Mouse (Mus musculus) heart, embryonic 16.5 days (tissue): ENCODE results near the gene Pih1d1. TPM values are rescaled to one million over a fixed set of nuclear protein-coding genes. Genes with fewer than 3 reads are reported as not detected.

Experiments used
- ATAC-seq: fragments of 200-750 bp; cut with Nextera tagmentation; replicated peaks from 2 replicates; pipeline ENCODE4 v1.8.0; 2017; ENCODE audit warnings: moderate number of reproducible peaks; ENCODE audit not compliant: insufficient read depth, low FRiP score; ENCODE audit errors: extremely low read depth
- H3K27ac ChIP-seq: fragments of 300-500 bp; sonication (generic); 2 replicates; pipeline ENCODE4 v1.5.1; 2014; ENCODE audit warnings: mild to moderate bottlenecking, low read length, control low read depth, moderate library complexity
- H3K27me3 ChIP-seq: fragments of 300-500 bp; sonication (generic); 2 replicates; pipeline ENCODE4 v1.6.1; 2014; ENCODE audit warnings: low read length, mixed read lengths; ENCODE audit not compliant: control insufficient read depth, insufficient read depth
- H3K36me3 ChIP-seq: fragments of 300-500 bp; sonication (generic); 2 replicates; pipeline ENCODE4 v1.6.1; 2014; ENCODE audit not compliant: control insufficient read depth, insufficient read depth
- H3K4me1 ChIP-seq: fragments of 300-500 bp; sonication (generic); 2 replicates; pipeline ENCODE4 v1.6.1; 2014; ENCODE audit warnings: low read length, mixed read lengths; ENCODE audit not compliant: control insufficient read depth, insufficient read depth
- H3K4me2 ChIP-seq: fragments of 300-500 bp; sonication (generic); 2 replicates; pipeline ENCODE4 v1.6.1; 2014; ENCODE audit warnings: low read depth, mild to moderate bottlenecking, control low read depth, low read length
- H3K4me3 ChIP-seq: fragments of 300-500 bp; sonication (generic); 2 replicates; pipeline ENCODE4 v1.5.1; 2014; ENCODE audit warnings: mild to moderate bottlenecking, control low read depth, low read length
- H3K9ac ChIP-seq: fragments of 300-500 bp; sonication (generic); 2 replicates; pipeline ENCODE4 v1.6.1; 2014; ENCODE audit warnings: low read length, control low read depth
- H3K9me3 ChIP-seq: fragments of 300-500 bp; sonication (generic); replicated peaks from 2 replicates; pipeline ENCODE4 v1.6.1; 2016; ENCODE audit warnings: low read length; ENCODE audit not compliant: control insufficient read depth
- WGBS: fragments of 180-500 bp; shearing (Covaris S2); extraction: QIAGEN DNeasy Blood & Tissue Kit; methylation state at CpG from one replicate; pipeline ENCODE4 v1.1.7; 2014; 5-methylcytosine and 5-hydroxymethylcytosine counted together
- polyA plus RNA-seq: library from polyadenylated mRNA; unstranded; fragments of >200 nt; fragmentation: Nextera tagmentation; extraction: Ambion mirVana; gene quantifications from 2 replicates; pipeline ENCODE4 v1.2.1, GENCODE M21; 2015

Gene Pih1d1
- polyA plus RNA-seq, 1 experiment from 2014 or later: 76.8 TPM

GRCm38 (mm10) chr7:45117566-45117965, 36.5 kb upstream of the Pih1d1 start:
- Histone ChIP-seq H3K9me3 (no peaks in the 10 kb centered on the region), H3K27me3 (no peaks in the 10 kb centered on the region), H3K9ac (no peak overlapping the region), H3K27ac (no peak overlapping the region), H3K4me3 (no peak overlapping the region), H3K4me1 (peaks cover 15% of the 10 kb centered on the region), H3K4me2 (no peak overlapping the region), H3K36me3 (peaks cover 22% of the 10 kb centered on the region)
- no peak for ATAC-seq
- 77% methylated on average over 8 of the region's 8 CpGs for WGBS

- H3K27me3 ChIP-seq: no peaks in the 10 kb centered on the region
- H3K4me2 ChIP-seq: no peak overlapping the region
- peaks cover 23% of the 10 kb centered on the region for H3K4me1 ChIP-seq
- no peak overlapping the region for H3K4me3 ChIP-seq
- H3K9me3 ChIP-seq: no peaks in the 10 kb centered on the region
- no peak overlapping the region for H3K27ac ChIP-seq
- H3K9ac ChIP-seq: no peak overlapping the region
- WGBS: 87% methylated on average over 6 of the region's 6 CpGs
- peaks cover 29% of the 10 kb centered on the region for H3K36me3 ChIP-seq
- no peak for ATAC-seq
These were observed 35.8 kb upstream of the Pih1d1 start for GRCm38 (mm10) chr7:45118336-45118735.

- Histone ChIP-seq H3K4me3 (no peak overlapping the region), H3K9ac (no peak overlapping the region), H3K9me3 (no peaks in the 10 kb centered on the region), H3K27ac (no peak overlapping the region), H3K27me3 (no peaks in the 10 kb centered on the region), H3K36me3 (peaks cover 30% of the 10 kb centered on the region), H3K4me1 (peaks cover 28% of the 10 kb centered on the region), H3K4me2 (no peak overlapping the region)
- ATAC-seq: no peak
- WGBS: 79% methylated on average over 5 of the region's 5 CpGs
These were observed 34.1 kb upstream of the Pih1d1 start for GRCm38 (mm10) chr7:45119780-45120709.

GRCm38 (mm10) chr7:45121404-45121803, 32.7 kb upstream of the Pih1d1 start:
- Histone ChIP-seq H3K4me2 (peak overlapping the region; percentile 35; the same call in 1 of the 2 replicates), H3K9me3 (no peaks in the 10 kb centered on the region), H3K4me1 (peaks cover 33% of the 10 kb centered on the region), H3K27ac (peak overlapping the region; percentile 56), H3K36me3 (peaks cover 44% of the 10 kb centered on the region), H3K4me3 (peak overlapping the region; percentile 19; the same call in 1 of the 2 replicates), H3K9ac (peak overlapping the region; percentile 51; the same call in 1 of the 2 replicates), H3K27me3 (no peaks in the 10 kb centered on the region)
- ATAC-seq: no peak
- 51% methylated on average over 8 of the region's 8 CpGs for WGBS

GRCm38 (mm10) chr7:45121966-45122365, 32.1 kb upstream of the Pih1d1 start:
- no peaks in the 10 kb centered on the region for H3K9me3 ChIP-seq
- peak overlapping the region; percentile 46 for H3K27ac ChIP-seq
- H3K4me2 ChIP-seq: peak overlapping the region; percentile 35; the same call in 1 of the 2 replicates
- H3K4me3 ChIP-seq: peak overlapping the region; percentile 19; the same call in 1 of the 2 replicates
- H3K4me1 ChIP-seq: peaks cover 38% of the 10 kb centered on the region
- H3K9ac ChIP-seq: peak overlapping the region; percentile 51
- no peak for ATAC-seq
- peaks cover 49% of the 10 kb centered on the region for H3K36me3 ChIP-seq
- H3K27me3 ChIP-seq: no peaks in the 10 kb centered on the region

GRCm38 (mm10) chr7:45122561-45123185, 31.4 kb upstream of the Pih1d1 start:
- Histone ChIP-seq H3K4me1 (peaks cover 44% of the 10 kb centered on the region), H3K9me3 (no peaks in the 10 kb centered on the region), H3K9ac (peak overlapping the region; percentile 98), H3K27me3 (no peaks in the 10 kb centered on the region), H3K27ac (no peak overlapping the region; the same call in 1 of the 2 replicates), H3K36me3 (peaks cover 51% of the 10 kb centered on the region), H3K4me2 (peak overlapping the region; percentile 93), H3K4me3 (peak overlapping the region; percentile 94)
- no peak for ATAC-seq
- WGBS: 76% methylated on average over 15 of the region's 15 CpGs

- Histone ChIP-seq H3K4me3 (peak overlapping the region; percentile 94), H3K9ac (peak overlapping the region; percentile 98), H3K9me3 (no peaks in the 10 kb centered on the region), H3K27me3 (no peaks in the 10 kb centered on the region), H3K4me1 (peaks cover 44% of the 10 kb centered on the region), H3K27ac (peak overlapping the region; percentile 91), H3K36me3 (peaks cover 51% of the 10 kb centered on the region), H3K4me2 (peak overlapping the region; percentile 93)
- 14% methylated on average over 12 of the region's 12 CpGs for WGBS
- no peak for ATAC-seq
These were observed 30.9 kb upstream of the Pih1d1 start for GRCm38 (mm10) chr7:45123186-45123570.

- 1% methylated on average over 59 of the region's 59 CpGs for WGBS
- Histone ChIP-seq H3K9ac (peak within 1 kb of the TSS; percentile 98), H3K27ac (peak within 1 kb of the TSS; percentile 91), H3K4me3 (peak within 1 kb of the TSS; percentile 94), H3K9me3 (no peaks in the 10 kb centered on the region), H3K36me3 (peaks cover 51% of the 10 kb centered on the region), H3K4me2 (peak within 1 kb of the TSS; percentile 93), H3K27me3 (no peaks in the 10 kb centered on the region), H3K4me1 (peaks cover 46% of the 10 kb centered on the region)
- ATAC-seq: peak; percentile 81
These were observed 29.6 kb upstream of the Pih1d1 start, which contains the start of gene Rps11 for GRCm38 (mm10) chr7:45124224-45125143. Gene Rps11, minus strand, starts transcription at chr7:45124439.
